Mouse (Mus musculus) duodenum, adult 2 months (tissue): ENCODE measurements around the gene Duxbl1. TPM values are rescaled to one million over a fixed set of nuclear protein-coding genes. Genes with fewer than 3 reads are reported as not detected.

Source experiments
- polyA plus RNA-seq: library from polyadenylated mRNA; depleted of rRNA; stranded (reverse); fragments of >200 nt; gene quantifications from 2 replicates; pipeline ENCODE4 v1.2.3, GENCODE M21; 2012; ENCODE audit warnings: low replicate concordance; rRNA removed

Gene Duxbl1
- polyA plus RNA-seq = 0.13 and 0.39 TPM in 2 replicates

GRCm38 (mm10) chr14:25978371-25979241 lies at the start of gene Duxbl1:
Gene Duxbl1 (plus strand): TSS chr14:25978577.

GRCm38 (mm10) chr14:25938004-25938403 lies 40.4 kb upstream of the Duxbl1 start, which contains the start of gene Cphx1:
Gene Cphx1 (plus strand): TSS chr14:25938304.

Other genes starting within 250 kb of the Duxbl1 start
- gene Zcchc24, start 209.5 kb upstream of the Duxbl1 start, polyA plus RNA-seq = 8.3 and 9.9 TPM in 2 replicates
- 155 and 185 TPM in 2 replicates for gene Anxa11, start 136.4 kb upstream of the Duxbl1 start, polyA plus RNA-seq
- not detected in 2 replicates for gene Plac9a, start 75.5 kb upstream of the Duxbl1 start, polyA plus RNA-seq
- 9.5 and 17.0 TPM in 2 replicates for gene Tmem254a, start 50.9 kb upstream of the Duxbl1 start, polyA plus RNA-seq
- gene Cphx1, start 40.3 kb upstream of the Duxbl1 start, polyA plus RNA-seq = 0.07 TPM in 1 of 2 replicates, not detected in the other
- gene Gm9780, start 64.1 kb downstream of the Duxbl1 start, polyA plus RNA-seq = 53.7 and 61.9 TPM in 2 replicates
- 22.5 and 26.5 TPM in 2 replicates for gene Tmem254c, start 88.8 kb downstream of the Duxbl1 start, polyA plus RNA-seq
- gene Cphx2, start 102.9 kb downstream of the Duxbl1 start, polyA plus RNA-seq = not detected in 2 replicates
- not detected in 2 replicates for gene Cphx3, start 103.7 kb downstream of the Duxbl1 start, polyA plus RNA-seq
- not detected in 2 replicates for gene Duxbl2, start 139.8 kb downstream of the Duxbl1 start, polyA plus RNA-seq
- gene Plac9b, start 203.9 kb downstream of the Duxbl1 start, polyA plus RNA-seq = 6.2 and 10.2 TPM in 2 replicates
- gene Tmem254b, start 228.5 kb downstream of the Duxbl1 start, polyA plus RNA-seq = 15.7 and 17.5 TPM in 2 replicates